In genomic region chr7:45339410-45340065, GRCm38 (mm10) we compare ENCODE assay signal across 8 mouse cellular contexts. TPM values are rescaled to one million over a fixed set of nuclear protein-coding genes. Genes with fewer than 3 reads are reported as not detected.
A peak's percentile ranks its signal among the peaks of the same experiment; 100 is the strongest.
DNase-seq lines count a peak whose midpoint lies in the region; ATAC-seq and TF ChIP-seq lines count a peak whose summit lies in the region.

No protein-coding gene starts in this region.

- H3K4me2 ChIP-seq in intestine, postnatal 0 days (replicated peaks; ENCODE audit: low read depth) = peak overlapping the region; percentile 91
- peak overlapping the region; percentile 66 for H3K4me2 ChIP-seq in neural tube, embryonic 14.5 days (ENCODE audit: low read depth, low read length)

- no peaks in the 10 kb centered on the region for H3K9me3 ChIP-seq in intestine, postnatal 0 days (ENCODE audit: control insufficient read depth)
- no peaks in the 10 kb centered on the region for H3K9me3 ChIP-seq in neural tube, embryonic 14.5 days (ENCODE audit: control insufficient read depth, low read length)

- peaks cover 19% of the 10 kb centered on the region for H3K4me1 ChIP-seq in intestine, postnatal 0 days (replicated peaks; ENCODE audit: control insufficient read depth, insufficient read depth, low read length)
- peaks cover 15% of the 10 kb centered on the region for H3K4me1 ChIP-seq in lung, adult 2 months (ENCODE audit: control insufficient read depth, insufficient read depth, low read length)
- H3K4me1 ChIP-seq in neural tube, embryonic 14.5 days (ENCODE audit: control insufficient read depth, insufficient read depth, low read length) = peaks cover 11% of the 10 kb centered on the region; the same call in 1 of the 2 replicates

- H3K27me3 ChIP-seq in intestine, postnatal 0 days (replicated peaks; ENCODE audit: control insufficient read depth, insufficient read depth, low read length) = no peaks in the 10 kb centered on the region
- H3K27me3 ChIP-seq in neural tube, embryonic 14.5 days (ENCODE audit: control insufficient read depth, insufficient read depth, low read length) = no peaks in the 10 kb centered on the region

- H3K27ac ChIP-seq in intestine, postnatal 0 days (ENCODE audit: low read depth, low read length) = peak overlapping the region; percentile 71
- no peak overlapping the region for H3K27ac ChIP-seq in neural tube, embryonic 14.5 days (ENCODE audit: low read depth, low read length)

- H3K9ac ChIP-seq in intestine, postnatal 0 days (ENCODE audit: low read depth, low read length) = peak overlapping the region; percentile 58
- H3K9ac ChIP-seq in neural tube, embryonic 14.5 days (replicated peaks; ENCODE audit: low read depth, low read length) = peak overlapping the region; percentile 55

- TF ChIP-seq CTCF in intestine, postnatal 0 days (IDR thresholded peaks at IDR 0.05; ENCODE audit: low read depth) = peak; percentile 66
- no peak for TF ChIP-seq CTCF in lung, adult 2 months (IDR thresholded peaks at IDR 0.05; ENCODE audit: insufficient read depth, low read length)

- peak overlapping the region; percentile 54 for H3K4me3 ChIP-seq in intestine, postnatal 0 days (ENCODE audit: low read depth, low read length)
- H3K4me3 ChIP-seq in lung, adult 2 months (replicated peaks; ENCODE audit: extremely low read depth, low read depth, low read length) = peak overlapping the region; percentile 69
- peak overlapping the region; percentile 37 for H3K4me3 ChIP-seq in neural tube, embryonic 14.5 days (ENCODE audit: low read depth, low read length)

- peak; percentile 60 for ATAC-seq in granulocyte monocyte progenitor cell, adult 5-6 weeks (replicated peaks; ENCODE audit: poor library complexity, severe bottlenecking)
- peak; percentile 72 for ATAC-seq in intestine, postnatal 0 days
- ATAC-seq in neural tube, embryonic 14.5 days (ENCODE audit: low read depth) = peak; percentile 75

- TF ChIP-seq POLR2A in lung, adult 2 months (IDR thresholded peaks at IDR 0.05; ENCODE audit: borderline replicate concordance, extremely low read depth, low read depth, low read length) = peak; percentile 34; the same call in 1 of the 2 replicates

- H3K36me3 ChIP-seq in intestine, postnatal 0 days (ENCODE audit: control insufficient read depth, insufficient read depth) = no peaks in the 10 kb centered on the region
- no peaks in the 10 kb centered on the region for H3K36me3 ChIP-seq in neural tube, embryonic 14.5 days (ENCODE audit: control insufficient read depth, insufficient read depth, low read length)

- WGBS in intestine, postnatal 0 days = under 1% methylated on average over 36 of the region's 39 CpGs
- WGBS in lung, adult 2 months = under 1% methylated on average over 39 of the region's 39 CpGs
- under 1% methylated on average over 37 of the region's 39 CpGs for WGBS in neural tube, embryonic 14.5 days

- peak; percentile 89 for DNase-seq in 3134 (ENCODE audit: extremely low read depth, insufficient read length, low spot score)
- peak; percentile 72 for DNase-seq in MEL-GATA-1-ER (ENCODE audit: extremely low read depth, low read depth)
- peak; percentile 62 to 63 for DNase-seq in cerebellum, postnatal 36 days
- DNase-seq in lung, adult 2 months = peak; percentile 78
- peak; percentile 60 for DNase-seq in urinary bladder, adult 2 months (ENCODE audit: low spot score)

RNA-seq across cellular contexts. Expression of gene Hrc, which starts 4.4 kb away (rescaled TPM):
- not detected in 2 replicates for total RNA-seq in granulocyte monocyte progenitor cell, adult 5-6 weeks (2014; fragmentation: Nextera tagmentation)
- total RNA-seq in granulocyte monocyte progenitor cell, adult 5-6 weeks (2017) = not detected in 2 replicates
- 0.76 and 0.88 TPM in 2 replicates for polyA plus RNA-seq in intestine, postnatal 0 days (2015; fragmentation: Nextera tagmentation; extraction: Ambion mirVana)
- polyA plus RNA-seq in lung, adult 2 months (2012; rRNA removed) = 2.4 and 10.0 TPM in 2 replicates
- 0.13 and 0.52 TPM in 2 replicates for polyA plus RNA-seq in neural tube, embryonic 14.5 days (2014; fragmentation: Nextera tagmentation; extraction: Ambion mirVana)
- polyA plus RNA-seq in urinary bladder, adult 2 months (2012; rRNA removed) = 0.59 and 1.1 TPM in 2 replicates

RNA-seq across cellular contexts. Expression of gene Trpm4, which starts 6.0 kb away (rescaled TPM):
- 5.4 and 6.3 TPM in 2 replicates for total RNA-seq in granulocyte monocyte progenitor cell, adult 5-6 weeks (2014; fragmentation: Nextera tagmentation)
- 2.4 and 3.9 TPM in 2 replicates for total RNA-seq in granulocyte monocyte progenitor cell, adult 5-6 weeks (2017)
- polyA plus RNA-seq in intestine, postnatal 0 days (2015; fragmentation: Nextera tagmentation; extraction: Ambion mirVana) = 49.4 and 55.1 TPM in 2 replicates
- polyA plus RNA-seq in lung, adult 2 months (2012; rRNA removed) = 41.8 and 44.8 TPM in 2 replicates
- polyA plus RNA-seq in neural tube, embryonic 14.5 days (2014; fragmentation: Nextera tagmentation; extraction: Ambion mirVana) = 9.1 and 10.9 TPM in 2 replicates
- 33.6 and 39.8 TPM in 2 replicates for polyA plus RNA-seq in urinary bladder, adult 2 months (2012; rRNA removed)

RNA-seq across cellular contexts. Expression of gene Ppfia3, which starts 27.3 kb away (rescaled TPM):
- 1.2 TPM in 1 of 2 replicates, not detected in the other for total RNA-seq in granulocyte monocyte progenitor cell, adult 5-6 weeks (2014; fragmentation: Nextera tagmentation)
- total RNA-seq in granulocyte monocyte progenitor cell, adult 5-6 weeks (2017) = not detected in 2 replicates
- 24.5 and 24.8 TPM in 2 replicates for polyA plus RNA-seq in intestine, postnatal 0 days (2015; fragmentation: Nextera tagmentation; extraction: Ambion mirVana)
- 1.2 and 3.7 TPM in 2 replicates for polyA plus RNA-seq in lung, adult 2 months (2012; rRNA removed)
- polyA plus RNA-seq in neural tube, embryonic 14.5 days (2014; fragmentation: Nextera tagmentation; extraction: Ambion mirVana) = 28.4 and 30.4 TPM in 2 replicates
- 1.4 and 1.9 TPM in 2 replicates for polyA plus RNA-seq in urinary bladder, adult 2 months (2012; rRNA removed)

RNA-seq across cellular contexts. Expression of gene Lin7b, which starts 30.8 kb away (rescaled TPM):
- not detected in 2 replicates for total RNA-seq in granulocyte monocyte progenitor cell, adult 5-6 weeks (2014; fragmentation: Nextera tagmentation)
- total RNA-seq in granulocyte monocyte progenitor cell, adult 5-6 weeks (2017) = 1.9 TPM in 1 of 2 replicates, not detected in the other
- polyA plus RNA-seq in intestine, postnatal 0 days (2015; fragmentation: Nextera tagmentation; extraction: Ambion mirVana) = 3.4 TPM in 2 replicates
- polyA plus RNA-seq in lung, adult 2 months (2012; rRNA removed) = 1.4 and 2.2 TPM in 2 replicates
- polyA plus RNA-seq in neural tube, embryonic 14.5 days (2014; fragmentation: Nextera tagmentation; extraction: Ambion mirVana) = 24.9 and 49.4 TPM in 2 replicates
- 19.2 and 21.0 TPM in 2 replicates for polyA plus RNA-seq in urinary bladder, adult 2 months (2012; rRNA removed)

RNA-seq across cellular contexts. Expression of gene Snrnp70, which starts 56.0 kb away (rescaled TPM):
- total RNA-seq in granulocyte monocyte progenitor cell, adult 5-6 weeks (2014; fragmentation: Nextera tagmentation) = 259 and 270 TPM in 2 replicates
- total RNA-seq in granulocyte monocyte progenitor cell, adult 5-6 weeks (2017) = 374 and 382 TPM in 2 replicates
- 81.3 and 85.5 TPM in 2 replicates for polyA plus RNA-seq in intestine, postnatal 0 days (2015; fragmentation: Nextera tagmentation; extraction: Ambion mirVana)
- polyA plus RNA-seq in lung, adult 2 months (2012; rRNA removed) = 240 and 319 TPM in 2 replicates
- 76.1 and 93.7 TPM in 2 replicates for polyA plus RNA-seq in neural tube, embryonic 14.5 days (2014; fragmentation: Nextera tagmentation; extraction: Ambion mirVana)
- 364 and 412 TPM in 2 replicates for polyA plus RNA-seq in urinary bladder, adult 2 months (2012; rRNA removed)
